Mouse (Mus musculus) liver, adult 2 months (tissue): ENCODE data around the gene Ctbp2. TPM values are rescaled to one million over a fixed set of nuclear protein-coding genes. Genes with fewer than 3 reads are reported as not detected.

Source experiments
- DNase-seq: peaks from one replicate; pipeline ENCODE4 v3.0.0-alpha.2; 2011; ENCODE audit warnings: low read depth, low spot score; ENCODE audit errors: extremely low read depth
- H3K27ac ChIP-seq: fragments of 200-500 bp; replicated peaks from 2 replicates; pipeline ENCODE4 v1.5.1; 2012; ENCODE audit warnings: low read depth, mild to moderate bottlenecking, control low read depth, inconsistent platforms, low read length; ENCODE audit not compliant: insufficient read depth
- H3K27me3 ChIP-seq: fragments of 200-500 bp; 2 replicates; pipeline ENCODE4 v1.6.1; 2012; ENCODE audit warnings: mild to moderate bottlenecking, moderate library complexity, low read length, inconsistent platforms; ENCODE audit not compliant: control insufficient read depth, insufficient read depth
- H3K36me3 ChIP-seq: fragments of 200-500 bp; 2 replicates; pipeline ENCODE4 v1.6.1; 2012; ENCODE audit warnings: low read length, inconsistent platforms; ENCODE audit not compliant: control insufficient read depth, insufficient read depth
- H3K4me1 ChIP-seq: fragments of 200-500 bp; 2 replicates; pipeline ENCODE4 v1.6.1; 2011; ENCODE audit warnings: low read length; ENCODE audit not compliant: control insufficient read depth, insufficient read depth
- H3K4me3 ChIP-seq: fragments of 200-500 bp; 2 replicates; pipeline ENCODE4 v1.5.1; 2011; ENCODE audit warnings: low read depth, mild to moderate bottlenecking, control low read depth, low read length, moderate library complexity; ENCODE audit not compliant: insufficient read depth
- H3K79me2 ChIP-seq: fragments of 200-500 bp; 2 replicates; pipeline ENCODE4 v1.6.1; 2012; ENCODE audit warnings: inconsistent platforms, mild to moderate bottlenecking, low read length, moderate library complexity; ENCODE audit not compliant: control insufficient read depth, insufficient read depth
- H3K9ac ChIP-seq: fragments of 200-500 bp; 2 replicates; pipeline ENCODE4 v1.6.1; 2012; ENCODE audit warnings: low read depth, mild to moderate bottlenecking, control low read depth, inconsistent platforms, low read length
- CTCF ChIP-seq: fragments of 200-500 bp; IDR thresholded peaks from 2 replicates; pipeline ENCODE4 v1.5.1; 2011; ENCODE audit warnings: low read depth, low read length, control low read depth
- POLR2A ChIP-seq: fragments of 200-500 bp; IDR thresholded peaks from 2 replicates; pipeline ENCODE4 v1.6.1; 2011; ENCODE audit warnings: low read length, control low read depth; ENCODE audit not compliant: insufficient read depth; ENCODE audit errors: extremely low read depth
- WGBS: fragments of 180-500 bp; shearing (Covaris S2); methylation state at CpG from one replicate; pipeline ENCODE4 v1.1.7; 2018; 5-methylcytosine and 5-hydroxymethylcytosine counted together
- polyA plus RNA-seq: library from polyadenylated mRNA; depleted of rRNA; stranded (reverse); fragments of >200 nt; gene quantifications from 2 replicates; pipeline ENCODE4 v1.2.3, GENCODE M21; 2012
- total RNA-seq: library from RNA; depleted of rRNA; stranded (reverse); fragments of >200 nt; gene quantifications from 2 replicates; pipeline ENCODE4 v1.2.3, GENCODE M21; 2014

The Ctbp2 gene
- total and polyA plus RNA-seq, 2 experiments = 2.2 to 3.8 TPM

GRCm38 (mm10) chr7:132994120-132994519 lies 130.0 kb downstream of the Ctbp2 start:
- Histone ChIP-seq H3K79me2 (no peaks in the 10 kb centered on the region), H3K4me3 (no peak overlapping the region), H3K27me3 (no peaks in the 10 kb centered on the region), H3K4me1 (no peaks in the 10 kb centered on the region), H3K36me3 (no peaks in the 10 kb centered on the region), H3K9ac (no peak overlapping the region), H3K27ac (no peak overlapping the region)
- no peak for TF ChIP-seq POLR2A
- peak; percentile 18; the same call in 1 of the 2 replicates for TF ChIP-seq CTCF
- WGBS = 86% methylated on average over 8 of the region's 8 CpGs
- no peak for DNase-seq

- no peak overlapping the region for H3K27ac ChIP-seq
- H3K27me3 ChIP-seq = no peaks in the 10 kb centered on the region
- DNase-seq = no peak
- no peak overlapping the region for H3K4me3 ChIP-seq
- no peaks in the 10 kb centered on the region for H3K36me3 ChIP-seq
- WGBS = 88% methylated on average over 9 of the region's 9 CpGs
- H3K79me2 ChIP-seq = no peaks in the 10 kb centered on the region
- H3K4me1 ChIP-seq = no peaks in the 10 kb centered on the region
- no peak for TF ChIP-seq POLR2A
- TF ChIP-seq CTCF = no peak
- H3K9ac ChIP-seq = no peak overlapping the region
These were observed 131.1 kb downstream of the Ctbp2 start for GRCm38 (mm10) chr7:132992967-132993615.

GRCm38 (mm10) chr7:132991240-132991900 lies 132.8 kb downstream of the Ctbp2 start:
- TF ChIP-seq CTCF (no peak), POLR2A (no peak)
- WGBS = 91% methylated on average over 14 of the region's 14 CpGs
- no peak for DNase-seq
- Histone ChIP-seq H3K27ac (no peak overlapping the region), H3K4me3 (no peak overlapping the region), H3K9ac (no peak overlapping the region), H3K27me3 (no peaks in the 10 kb centered on the region), H3K4me1 (no peaks in the 10 kb centered on the region), H3K79me2 (no peaks in the 10 kb centered on the region), H3K36me3 (peaks cover 2% of the 10 kb centered on the region)

GRCm38 (mm10) chr7:132989839-132990238 lies 134.3 kb downstream of the Ctbp2 start:
- 33% methylated on average over 5 of the region's 5 CpGs for WGBS
- H3K79me2 ChIP-seq = no peaks in the 10 kb centered on the region
- peak; percentile 63 for DNase-seq
- no peaks in the 10 kb centered on the region for H3K4me1 ChIP-seq
- H3K27ac ChIP-seq = no peak overlapping the region
- peaks cover 14% of the 10 kb centered on the region for H3K36me3 ChIP-seq
- H3K9ac ChIP-seq = no peak overlapping the region
- H3K4me3 ChIP-seq = no peak overlapping the region
- no peaks in the 10 kb centered on the region for H3K27me3 ChIP-seq
- TF ChIP-seq POLR2A (no peak), CTCF (no peak)

- Histone ChIP-seq H3K36me3 (peaks cover 56% of the 10 kb centered on the region), H3K79me2 (no peaks in the 10 kb centered on the region; the same call in 1 of the 2 replicates), H3K9ac (no peak overlapping the region), H3K4me3 (no peak overlapping the region), H3K27ac (no peak overlapping the region), H3K4me1 (peaks cover 4% of the 10 kb centered on the region), H3K27me3 (no peaks in the 10 kb centered on the region)
- 77% methylated on average over 3 of the region's 3 CpGs for WGBS
- DNase-seq = no peak
- no peak for TF ChIP-seq CTCF
- no peak for TF ChIP-seq POLR2A
These were observed 141.5 kb downstream of the Ctbp2 start for GRCm38 (mm10) chr7:132982639-132983038.

- no peak overlapping the region for H3K27ac ChIP-seq
- H3K4me1 ChIP-seq = peaks cover 4% of the 10 kb centered on the region
- DNase-seq = peak; percentile 57
- no peak overlapping the region for H3K4me3 ChIP-seq
- 36% methylated on average over 2 of the region's 2 CpGs for WGBS
- no peaks in the 10 kb centered on the region for H3K27me3 ChIP-seq
- peaks cover 43% of the 10 kb centered on the region for H3K36me3 ChIP-seq
- peaks cover 3% of the 10 kb centered on the region; the same call in 1 of the 2 replicates for H3K79me2 ChIP-seq
- H3K9ac ChIP-seq = no peak overlapping the region
- TF ChIP-seq POLR2A (no peak), CTCF (no peak)
These were observed 146.2 kb downstream of the Ctbp2 start for GRCm38 (mm10) chr7:132977981-132978380.
